ENCODE assay signal across 12 mouse cellular contexts in genomic region chr19:42472831-42473230, GRCm38 (mm10). TPM values are rescaled to one million over a fixed set of nuclear protein-coding genes. Genes with fewer than 3 reads are reported as not detected.
DNase-seq lines count a peak whose midpoint lies in the region; ATAC-seq lines count a peak whose summit lies in the region.
"Had no signal": no experiment of that assay in that cellular context is flagged by ENCODE, and none has a peak within 500 bp of the region (broad histone marks: within the 10 kb centered on the region; RNA-seq: fewer than 3 reads in every experiment).

No protein-coding gene starts in this region.

- no peaks in the 10 kb centered on the region for H3K36me3 ChIP-seq in intestine, embryonic 14.5 days (ENCODE audit: control insufficient read depth, insufficient read depth, low read length)
- no peaks in the 10 kb centered on the region for H3K36me3 ChIP-seq in intestine, embryonic 15.5 days
- no peaks in the 10 kb centered on the region for H3K36me3 ChIP-seq in embryonic facial prominence, embryonic 14.5 days (ENCODE audit: control insufficient read depth, insufficient read depth, low read length)

- H3K9ac ChIP-seq in intestine, embryonic 14.5 days (ENCODE audit: low read length) = no peak overlapping the region
- no peak overlapping the region for H3K9ac ChIP-seq in intestine, embryonic 15.5 days
- H3K9ac ChIP-seq in embryonic facial prominence, embryonic 14.5 days (ENCODE audit: low read depth, low read length) = no peak overlapping the region

- ATAC-seq in intestine, embryonic 14.5 days (replicated peaks; ENCODE audit: low FRiP score, low TSS enrichment, low read depth) = no peak
- no peak for ATAC-seq in intestine, embryonic 15.5 days
- no peak for ATAC-seq in embryonic facial prominence, embryonic 14.5 days (ENCODE audit: low read depth)
- ATAC-seq: hindbrain, postnatal 0 days; Patski had no signal

- H3K9me3 ChIP-seq in intestine, embryonic 14.5 days (ENCODE audit: control insufficient read depth, low read length) = no peaks in the 10 kb centered on the region
- H3K9me3 ChIP-seq in intestine, embryonic 15.5 days = no peaks in the 10 kb centered on the region
- no peaks in the 10 kb centered on the region for H3K9me3 ChIP-seq in embryonic facial prominence, embryonic 14.5 days (ENCODE audit: control insufficient read depth, low read length)

- no peak overlapping the region for H3K4me3 ChIP-seq in intestine, embryonic 14.5 days (ENCODE audit: low read depth, low read length)
- no peak overlapping the region for H3K4me3 ChIP-seq in intestine, embryonic 15.5 days (replicated peaks)
- H3K4me3 ChIP-seq in embryonic facial prominence, embryonic 14.5 days (ENCODE audit: low read depth, low read length) = no peak overlapping the region

- WGBS in intestine, embryonic 14.5 days = 27% methylated on average over 11 of the region's 11 CpGs
- WGBS in intestine, embryonic 15.5 days = 23% methylated on average over 11 of the region's 11 CpGs
- WGBS in embryonic facial prominence, embryonic 14.5 days = 27% methylated on average over 11 of the region's 11 CpGs

- peak; percentile 80 for DNase-seq in intestine, embryonic 14.5 days (ENCODE audit: low spot score)
- peak; percentile 24 for DNase-seq in 416B (ENCODE audit: low read depth)
- DNase-seq in MEL-GATA-1-ER (ENCODE audit: extremely low read depth, low read depth) = peak; percentile 6
- DNase-seq in embryonic facial prominence, embryonic 14.5 days (ENCODE audit: low spot score) = peak; percentile 72
- DNase-seq in layer of hippocampus, adult 11-12 months (ENCODE audit: low spot score) = no peak
- no peak for DNase-seq in spleen, postnatal 4 days (ENCODE audit: low spot score in 2 of 2)
- DNase-seq in gastrocnemius, adult 8-10 months (ENCODE audit: low spot score in 2 of 2) = no peak
- DNase-seq: gastrocnemius, postnatal 36 days; right cerebral cortex, postnatal 4 days had no signal

- H3K4me1 ChIP-seq in intestine, embryonic 14.5 days (replicated peaks; ENCODE audit: control insufficient read depth, insufficient read depth, low read length) = no peaks in the 10 kb centered on the region
- no peaks in the 10 kb centered on the region for H3K4me1 ChIP-seq in intestine, embryonic 15.5 days (replicated peaks)
- H3K4me1 ChIP-seq in embryonic facial prominence, embryonic 14.5 days (ENCODE audit: control insufficient read depth, insufficient read depth, low read length) = no peaks in the 10 kb centered on the region

- H3K4me2 ChIP-seq in intestine, embryonic 14.5 days (ENCODE audit: low read length) = no peak overlapping the region
- H3K4me2 ChIP-seq in intestine, embryonic 15.5 days (replicated peaks) = no peak overlapping the region
- H3K4me2 ChIP-seq in embryonic facial prominence, embryonic 14.5 days (ENCODE audit: low read depth, low read length) = no peak overlapping the region

- H3K27me3 ChIP-seq in intestine, embryonic 14.5 days (replicated peaks; ENCODE audit: control insufficient read depth, insufficient read depth, low read length) = no peaks in the 10 kb centered on the region
- no peaks in the 10 kb centered on the region for H3K27me3 ChIP-seq in intestine, embryonic 15.5 days (replicated peaks)
- H3K27me3 ChIP-seq in embryonic facial prominence, embryonic 14.5 days (replicated peaks; ENCODE audit: control insufficient read depth, insufficient read depth, low read length) = no peaks in the 10 kb centered on the region

- no peak overlapping the region for H3K27ac ChIP-seq in intestine, embryonic 14.5 days (ENCODE audit: low read depth)
- H3K27ac ChIP-seq in intestine, embryonic 15.5 days = no peak overlapping the region
- H3K27ac ChIP-seq in embryonic facial prominence, embryonic 14.5 days (replicated peaks; ENCODE audit: low read depth, low read length) = no peak overlapping the region
- H3K27ac ChIP-seq: hindbrain, postnatal 0 days had no signal

RNA-seq across cellular contexts. Expression of gene Crtac1, which starts 41.2 kb away (rescaled TPM):
- 4.1 and 5.6 TPM in 2 replicates for polyA plus RNA-seq in intestine, embryonic 14.5 days (2014; fragmentation: Nextera tagmentation; extraction: Ambion mirVana)
- polyA plus RNA-seq in intestine, embryonic 15.5 days (2015; fragmentation: Nextera tagmentation; extraction: Ambion mirVana) = 5.3 and 5.8 TPM in 2 replicates
- polyA plus RNA-seq in embryonic facial prominence, embryonic 14.5 days (2014; fragmentation: Nextera tagmentation; extraction: Ambion mirVana) = 7.6 and 8.6 TPM in 2 replicates
- total RNA-seq in gastrocnemius, adult 8-10 months (2022) = under 1 TPM in 3 of 4 experiments, not detected in 1; 0.10 to 0.97 (median 0.27) TPM

RNA-seq across cellular contexts. Expression of gene R3hcc1l, which starts 45.7 kb away (rescaled TPM):
- 21.3 and 28.3 TPM in 2 replicates for polyA plus RNA-seq in intestine, embryonic 14.5 days (2014; fragmentation: Nextera tagmentation; extraction: Ambion mirVana)
- 17.3 and 21.4 TPM in 2 replicates for polyA plus RNA-seq in intestine, embryonic 15.5 days (2015; fragmentation: Nextera tagmentation; extraction: Ambion mirVana)
- 19.5 and 23.0 TPM in 2 replicates for polyA plus RNA-seq in embryonic facial prominence, embryonic 14.5 days (2014; fragmentation: Nextera tagmentation; extraction: Ambion mirVana)
- 10 to 100 TPM; 11.2 to 15.9 (median 13.3) TPM for total RNA-seq in gastrocnemius, adult 8-10 months (2022)

Comparison
In these comparisons a context has a peak if more than half of its experiments do, and no peak if none do; other contexts are left out.
1. DNase-seq: peak in intestine, embryonic 14.5 days (single experiment), 416B (single experiment), MEL-GATA-1-ER (single experiment) and embryonic facial prominence, embryonic 14.5 days (single experiment); none in layer of hippocampus, adult 11-12 months (single experiment), spleen, postnatal 4 days (0 of 2) and gastrocnemius, adult 8-10 months (0 of 2).